Mouse (Mus musculus) B cell, adult 2 months (primary cell): ENCODE data around the gene Trim10.
A peak's percentile ranks its signal among the peaks of the same experiment; 100 is the strongest.

ENCODE experiments used
- DNase-seq, 2 experiments: peaks; one replicate each; pipeline ENCODE4 v3.0.0; 2022

The Trim10 gene

GRCm38 (mm10) chr17:36869284-36869954, at the start of gene Trim10:
TSS of gene Trim10 (plus strand) at chr17:36869574.
- no peak for DNase-seq

- DNase-seq, result peak; percentile 67 to 69
Observed at GRCm38 (mm10) chr17:36824005-36824404, 45.4 kb upstream of the Trim10 start.

GRCm38 (mm10) chr17:36825525-36825924, 43.8 kb upstream of the Trim10 start:
- peak; percentile 61 for DNase-seq

- DNase-seq, result peak; percentile 79 to 80
Observed at GRCm38 (mm10) chr17:36826002-36826401, 43.4 kb upstream of the Trim10 start.

GRCm38 (mm10) chr17:36828488-36828887, 40.9 kb upstream of the Trim10 start:
- DNase-seq, result no peak

- no peak for DNase-seq
Observed at GRCm38 (mm10) chr17:36830470-36830869, 38.9 kb upstream of the Trim10 start.

GRCm38 (mm10) chr17:36832694-36833093, 36.7 kb upstream of the Trim10 start:
- DNase-seq, result no peak

GRCm38 (mm10) chr17:36835591-36836426, 33.6 kb upstream of the Trim10 start:
- peak; percentile 67 for DNase-seq

- DNase-seq, result no peak
Observed at GRCm38 (mm10) chr17:36836427-36836812, 33.0 kb upstream of the Trim10 start.

- DNase-seq, result peak; percentile 97 to 98
Observed at GRCm38 (mm10) chr17:36836874-36837647, 32.3 kb upstream of the Trim10 start, which contains the start of gene Trim26. TSS of gene Trim26 (plus strand) at chr17:36837134.

GRCm38 (mm10) chr17:36839001-36839400, 30.4 kb upstream of the Trim10 start:
- no peak for DNase-seq

GRCm38 (mm10) chr17:36839931-36840330, 29.4 kb upstream of the Trim10 start:
- DNase-seq, result no peak

- no peak for DNase-seq
Observed at GRCm38 (mm10) chr17:36840961-36841445, 28.4 kb upstream of the Trim10 start.

- no peak for DNase-seq
Observed at GRCm38 (mm10) chr17:36843696-36844095, 25.7 kb upstream of the Trim10 start.

- no peak for DNase-seq
Observed at GRCm38 (mm10) chr17:36844286-36844719, 25.1 kb upstream of the Trim10 start.

- no peak for DNase-seq
Observed at GRCm38 (mm10) chr17:36844725-36845124, 24.6 kb upstream of the Trim10 start.

GRCm38 (mm10) chr17:36848911-36849310, 20.5 kb upstream of the Trim10 start:
- DNase-seq, result no peak

GRCm38 (mm10) chr17:36849992-36850391, 19.4 kb upstream of the Trim10 start:
- DNase-seq, result no peak

GRCm38 (mm10) chr17:36851200-36851599, 18.2 kb upstream of the Trim10 start:
- no peak for DNase-seq

- DNase-seq, result no peak
Observed at GRCm38 (mm10) chr17:36851627-36852026, 17.7 kb upstream of the Trim10 start.

- no peak for DNase-seq
Observed at GRCm38 (mm10) chr17:36855484-36855883, 13.9 kb upstream of the Trim10 start.

GRCm38 (mm10) chr17:36856236-36856635, 13.1 kb upstream of the Trim10 start:
- no peak for DNase-seq

GRCm38 (mm10) chr17:36858181-36858580, 11.2 kb upstream of the Trim10 start:
- no peak for DNase-seq
